Mouse (Mus musculus) ES-CJ7 (cell line): ENCODE results near the gene Hoxc11.

Experiments used
- DNase-seq: peaks from one replicate; pipeline ENCODE4 v3.0.0; 2011; ENCODE audit warnings: low read depth, low spot score

Hoxc11 gene

DNA sequence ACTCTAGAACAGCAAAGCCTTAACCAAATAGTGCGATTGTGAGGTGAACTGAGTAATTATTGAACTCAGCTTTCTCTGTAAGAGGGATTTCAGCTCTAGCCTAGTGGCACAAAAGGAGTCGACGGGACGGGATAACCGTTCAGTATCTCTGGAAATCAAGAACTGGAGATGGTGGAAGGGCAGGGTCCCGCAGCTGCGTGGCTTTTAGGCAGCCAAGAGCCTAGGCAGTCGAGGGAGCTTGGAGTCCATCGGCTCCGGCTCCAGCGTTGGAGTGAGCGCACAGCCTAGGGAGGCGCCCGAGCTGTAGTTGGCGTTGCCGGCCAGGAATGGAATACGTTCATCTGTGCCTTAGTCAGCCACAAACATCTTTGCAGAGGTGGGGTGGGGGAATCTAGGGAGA, 51.1 kb downstream of the Hoxc11 start:
- DNase-seq: peak; percentile 60

DNA sequence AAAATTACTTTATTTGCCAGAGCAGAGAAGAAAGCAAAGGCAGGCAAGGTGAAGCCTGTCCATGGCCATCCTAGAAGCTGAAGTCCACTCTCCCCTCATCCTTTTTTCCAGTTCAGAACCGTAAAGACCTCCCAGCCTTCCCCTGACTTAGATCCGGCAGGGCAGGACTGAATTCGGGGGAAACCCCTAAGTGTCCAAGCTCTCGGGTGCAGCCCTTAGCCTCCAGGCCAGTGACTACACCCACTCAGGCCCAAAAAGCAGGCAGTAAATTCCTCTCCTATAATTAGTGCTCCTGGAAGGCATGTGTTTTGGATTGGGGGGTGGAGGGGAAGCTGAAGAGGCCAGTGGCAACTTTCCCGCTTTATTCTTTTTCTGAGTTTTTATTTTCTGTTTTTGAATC, 51.6 kb downstream of the Hoxc11 start:
- DNase-seq: no peak

- no peak for DNase-seq
These were observed 52.1 kb downstream of the Hoxc11 start for GRCm38 (mm10) chr15:103006326-103006725.
